Mouse (Mus musculus) hindbrain, embryonic 15.5 days (tissue): ENCODE measurements at regions not wholly inside any gene's neighbourhood (a gene's known extent, or its start where the extent isn't known, plus 50 kb on each side); places are given as distances from the start of the nearest gene placed in this dataset.

Source experiments
- ATAC-seq: fragments of 200-750 bp; cut with Nextera tagmentation; 2 replicates; pipeline ENCODE4 v1.8.0; 2017; ENCODE audit warnings: low read depth, moderate number of reproducible peaks, moderate TSS enrichment; ENCODE audit not compliant: low FRiP score
- H3K27ac ChIP-seq: fragments of 300-500 bp; sonication (generic); replicated peaks from 2 replicates; pipeline ENCODE4 v1.5.1; 2015; ENCODE audit warnings: mild to moderate bottlenecking, inconsistent platforms
- H3K27me3 ChIP-seq: fragments of 300-500 bp; sonication (generic); 2 replicates; pipeline ENCODE4 v1.6.1; 2015; ENCODE audit warnings: control low read depth, inconsistent platforms
- H3K36me3 ChIP-seq: fragments of 300-500 bp; sonication (generic); 2 replicates; pipeline ENCODE4 v1.6.1; 2015; ENCODE audit warnings: control low read depth, inconsistent platforms
- H3K4me1 ChIP-seq: fragments of 300-500 bp; sonication (generic); replicated peaks from 2 replicates; pipeline ENCODE4 v1.6.1; 2015; ENCODE audit warnings: control low read depth, inconsistent platforms
- H3K4me2 ChIP-seq: fragments of 300-500 bp; sonication (generic); 2 replicates; pipeline ENCODE4 v1.6.1; 2015; ENCODE audit warnings: moderate library complexity, mild to moderate bottlenecking, inconsistent platforms
- H3K4me3 ChIP-seq: fragments of 300-500 bp; sonication (generic); 2 replicates; pipeline ENCODE4 v1.5.1; 2015; ENCODE audit warnings: mild to moderate bottlenecking, inconsistent platforms
- H3K9ac ChIP-seq: fragments of 300-500 bp; sonication (generic); 2 replicates; pipeline ENCODE4 v1.6.1; 2015; ENCODE audit warnings: inconsistent platforms
- H3K9me3 ChIP-seq: fragments of 300-500 bp; sonication (generic); 2 replicates; pipeline ENCODE4 v1.6.1; 2016; ENCODE audit warnings: control low read depth, inconsistent platforms
- WGBS: fragments of 180-500 bp; shearing (Covaris S2); methylation state at CpG from one replicate; pipeline ENCODE4 v1.1.7; 2015; 5-methylcytosine and 5-hydroxymethylcytosine counted together

- 61% methylated on average over 13 of the region's 13 CpGs for WGBS
- Histone ChIP-seq H3K27ac (no peak overlapping the region), H3K36me3 (no peaks in the 10 kb centered on the region), H3K4me1 (no peaks in the 10 kb centered on the region), H3K4me3 (no peak overlapping the region), H3K9me3 (no peaks in the 10 kb centered on the region), H3K9ac (no peak overlapping the region), H3K27me3 (no peaks in the 10 kb centered on the region), H3K4me2 (no peak overlapping the region)
- ATAC-seq = no peak
Observed at GRCm38 (mm10) chr16:46617544-46618335, 119.4 kb upstream of the Nectin3 start.

GRCm38 (mm10) chr16:46616606-46617005 is 118.3 kb upstream of the Nectin3 start:
- Histone ChIP-seq H3K4me1 (no peaks in the 10 kb centered on the region), H3K4me3 (no peak overlapping the region), H3K9me3 (no peaks in the 10 kb centered on the region), H3K4me2 (no peak overlapping the region), H3K27ac (no peak overlapping the region), H3K9ac (no peak overlapping the region), H3K36me3 (no peaks in the 10 kb centered on the region), H3K27me3 (no peaks in the 10 kb centered on the region)
- ATAC-seq = no peak

GRCm38 (mm10) chr16:46613062-46613818 is 114.9 kb upstream of the Nectin3 start:
- Histone ChIP-seq H3K27ac (no peak overlapping the region), H3K4me1 (no peaks in the 10 kb centered on the region), H3K36me3 (no peaks in the 10 kb centered on the region), H3K4me3 (no peak overlapping the region), H3K4me2 (no peak overlapping the region), H3K9me3 (no peaks in the 10 kb centered on the region), H3K27me3 (no peaks in the 10 kb centered on the region), H3K9ac (no peak overlapping the region)
- no peak for ATAC-seq
- WGBS = 70% methylated on average over 5 of the region's 5 CpGs

GRCm38 (mm10) chr16:46605879-46606203 is 107.5 kb upstream of the Nectin3 start:
- Histone ChIP-seq H3K36me3 (no peaks in the 10 kb centered on the region), H3K27me3 (no peaks in the 10 kb centered on the region), H3K4me3 (no peak overlapping the region), H3K4me1 (0 out of 2 replicates have a peak, but pooled peaks cover 4% of the 10 kb centered on the region), H3K9ac (no peak overlapping the region), H3K9me3 (no peaks in the 10 kb centered on the region), H3K27ac (no peak overlapping the region), H3K4me2 (no peak overlapping the region)
- no peak for ATAC-seq

- H3K4me1 ChIP-seq = 0 out of 2 replicates have a peak, but pooled peaks cover 4% of the 10 kb centered on the region
- no peaks in the 10 kb centered on the region for H3K9me3 ChIP-seq
- ATAC-seq = no peak
- H3K27ac ChIP-seq = no peak overlapping the region
- H3K27me3 ChIP-seq = no peaks in the 10 kb centered on the region
- H3K4me2 ChIP-seq = peak overlapping the region; percentile 31; the same call in 1 of the 2 replicates
- H3K9ac ChIP-seq = no peak overlapping the region
- 37% methylated on average over 11 of the region's 11 CpGs for WGBS
- H3K36me3 ChIP-seq = no peaks in the 10 kb centered on the region
- H3K4me3 ChIP-seq = no peak overlapping the region
Observed at GRCm38 (mm10) chr16:46605001-46605878, 106.9 kb upstream of the Nectin3 start.

- no peaks in the 10 kb centered on the region for H3K4me1 ChIP-seq
- WGBS = 14% methylated on average over 8 of the region's 8 CpGs
- no peak for ATAC-seq
Observed at GRCm38 (mm10) chr16:46592618-46593253, 94.4 kb upstream of the Nectin3 start.

GRCm38 (mm10) chr16:46587056-46587455 is 88.7 kb upstream of the Nectin3 start:
- H3K4me3 ChIP-seq = no peak overlapping the region
- H3K27me3 ChIP-seq = no peaks in the 10 kb centered on the region
- no peaks in the 10 kb centered on the region for H3K36me3 ChIP-seq
- no peak overlapping the region for H3K9ac ChIP-seq
- no peaks in the 10 kb centered on the region for H3K9me3 ChIP-seq
- H3K27ac ChIP-seq = no peak overlapping the region
- no peak for ATAC-seq
- H3K4me1 ChIP-seq = no peaks in the 10 kb centered on the region
- whole genome bisulfite sequencing = 67% methylated on average over 1 of the region's 1 CpGs
- H3K4me2 ChIP-seq = no peak overlapping the region

More at GRCm38 (mm10) chr16:46592618-46593253, 94.4 kb upstream of the Nectin3 start:
- H3K4me3 ChIP-seq = no peak overlapping the region
- no peaks in the 10 kb centered on the region for H3K9me3 ChIP-seq
- H3K4me2 ChIP-seq = no peak overlapping the region
- H3K27ac ChIP-seq = no peak overlapping the region
- no peaks in the 10 kb centered on the region for H3K27me3 ChIP-seq
- H3K36me3 ChIP-seq = no peaks in the 10 kb centered on the region
- no peak overlapping the region for H3K9ac ChIP-seq

GRCm38 (mm10) chr16:46584502-46584901 is 86.2 kb upstream of the Nectin3 start:
- no peak overlapping the region for H3K27ac ChIP-seq
- H3K9me3 ChIP-seq = no peaks in the 10 kb centered on the region
- H3K36me3 ChIP-seq = no peaks in the 10 kb centered on the region
- no peak overlapping the region for H3K4me2 ChIP-seq
- H3K4me3 ChIP-seq = no peak overlapping the region
- no peak for ATAC-seq
- no peaks in the 10 kb centered on the region for H3K27me3 ChIP-seq
- H3K9ac ChIP-seq = no peak overlapping the region
- no peaks in the 10 kb centered on the region for H3K4me1 ChIP-seq

- no peaks in the 10 kb centered on the region for H3K4me1 ChIP-seq
- H3K4me2 ChIP-seq = no peak overlapping the region
- WGBS = 86% methylated on average over 10 of the region's 10 CpGs
- no peak overlapping the region for H3K27ac ChIP-seq
- no peaks in the 10 kb centered on the region for H3K27me3 ChIP-seq
- no peak overlapping the region for H3K9ac ChIP-seq
- no peak overlapping the region for H3K4me3 ChIP-seq
- no peaks in the 10 kb centered on the region for H3K9me3 ChIP-seq
- ATAC-seq = no peak
- no peaks in the 10 kb centered on the region for H3K36me3 ChIP-seq
Observed at GRCm38 (mm10) chr16:46581115-46581514, 82.8 kb upstream of the Nectin3 start.

- H3K36me3 ChIP-seq = no peaks in the 10 kb centered on the region
- H3K9ac ChIP-seq = no peak overlapping the region
- 44% methylated on average over 6 of the region's 6 CpGs for WGBS
- H3K4me2 ChIP-seq = no peak overlapping the region
- no peak for ATAC-seq
- no peaks in the 10 kb centered on the region for H3K9me3 ChIP-seq
- H3K27ac ChIP-seq = no peak overlapping the region
- no peaks in the 10 kb centered on the region for H3K4me1 ChIP-seq
- no peaks in the 10 kb centered on the region for H3K27me3 ChIP-seq
- H3K4me3 ChIP-seq = no peak overlapping the region
Observed at GRCm38 (mm10) chr16:46574221-46574620, 75.9 kb upstream of the Nectin3 start.

GRCm38 (mm10) chr16:46567446-46567845 is 69.1 kb upstream of the Nectin3 start:
- Histone ChIP-seq H3K27me3 (no peaks in the 10 kb centered on the region), H3K36me3 (no peaks in the 10 kb centered on the region), H3K4me2 (no peak overlapping the region), H3K4me3 (no peak overlapping the region), H3K4me1 (no peaks in the 10 kb centered on the region), H3K27ac (no peak overlapping the region), H3K9me3 (no peaks in the 10 kb centered on the region), H3K9ac (no peak overlapping the region)
- no peak for ATAC-seq
- WGBS = 65% methylated on average over 1 of the region's 1 CpGs
